Mouse (Mus musculus) midbrain, embryonic 11.5 days (tissue): ENCODE measurements around the gene Lsamp. TPM values are rescaled to one million over a fixed set of nuclear protein-coding genes. Genes with fewer than 3 reads are reported as not detected.

Source experiments
- ATAC-seq: fragments of 200-750 bp; cut with Nextera tagmentation; 2 replicates; pipeline ENCODE4 v1.8.0; 2017; ENCODE audit warnings: moderate TSS enrichment, moderate library complexity; ENCODE audit not compliant: low FRiP score
- DNase-seq: peaks from one replicate; pipeline ENCODE4 v3.0.0; 2015; ENCODE audit warnings: low spot score; ENCODE audit errors: missing footprints
- H3K27ac ChIP-seq: fragments of 300-500 bp; sonication (generic); 2 replicates; pipeline ENCODE4 v1.5.1; 2014; ENCODE audit warnings: low read depth, low read length
- H3K27me3 ChIP-seq: fragments of 300-500 bp; sonication (generic); 2 replicates; pipeline ENCODE4 v1.6.1; 2014; ENCODE audit warnings: mild to moderate bottlenecking, low read length, moderate library complexity, mixed read lengths; ENCODE audit not compliant: control insufficient read depth, insufficient read depth
- H3K36me3 ChIP-seq: fragments of 300-500 bp; sonication (generic); 2 replicates; pipeline ENCODE4 v1.6.1; 2014; ENCODE audit warnings: mild to moderate bottlenecking, low read length, moderate library complexity, mixed read lengths; ENCODE audit not compliant: control insufficient read depth, insufficient read depth
- H3K4me1 ChIP-seq: fragments of 300-500 bp; sonication (generic); 2 replicates; pipeline ENCODE4 v1.6.1; 2014; ENCODE audit warnings: low read length; ENCODE audit not compliant: control insufficient read depth, insufficient read depth
- H3K4me2 ChIP-seq: fragments of 300-500 bp; sonication (generic); 2 replicates; pipeline ENCODE4 v1.6.1; 2014; ENCODE audit warnings: mild to moderate bottlenecking, moderate library complexity
- H3K4me3 ChIP-seq: fragments of 300-500 bp; sonication (generic); 2 replicates; pipeline ENCODE4 v1.5.1; 2014; ENCODE audit warnings: low read depth, low read length
- H3K9ac ChIP-seq: fragments of 300-500 bp; sonication (generic); 2 replicates; pipeline ENCODE4 v1.6.1; 2014; ENCODE audit warnings: low read length
- H3K9me3 ChIP-seq: fragments of 300-500 bp; sonication (generic); 2 replicates; pipeline ENCODE4 v1.6.1; 2016; ENCODE audit warnings: low read length; ENCODE audit not compliant: control insufficient read depth
- WGBS: fragments of 180-500 bp; shearing (Covaris S2); extraction: QIAGEN DNeasy Blood & Tissue Kit; methylation state at CpG from one replicate; pipeline ENCODE4 v1.1.7; 2014; 5-methylcytosine and 5-hydroxymethylcytosine counted together
- polyA plus RNA-seq: library from polyadenylated mRNA; unstranded; fragments of >200 nt; fragmentation: Nextera tagmentation; extraction: Ambion mirVana; gene quantifications from 2 replicates; pipeline ENCODE4 v1.2.1, GENCODE M21; 2014

Lsamp gene
- polyA plus RNA-seq, 1 experiment from 2014 or later: 13.0 TPM

- Histone ChIP-seq H3K27ac (no peak overlapping the region), H3K4me2 (no peak overlapping the region), H3K4me3 (no peak overlapping the region), H3K27me3 (no peaks in the 10 kb centered on the region), H3K4me1 (no peaks in the 10 kb centered on the region), H3K9ac (no peak overlapping the region), H3K9me3 (no peaks in the 10 kb centered on the region), H3K36me3 (no peaks in the 10 kb centered on the region)
- DNase-seq (no peak), ATAC-seq (no peak)
- WGBS: 76% methylated on average over 3 of the region's 3 CpGs
These were observed 450.1 kb downstream of the Lsamp start for GRCm38 (mm10) chr16:40434280-40434679.

- no peak overlapping the region for H3K27ac ChIP-seq
- no peak overlapping the region for H3K4me3 ChIP-seq
- 84% methylated on average over 6 of the region's 6 CpGs for WGBS
- H3K4me1 ChIP-seq: no peaks in the 10 kb centered on the region
- DNase-seq (no peak), ATAC-seq (no peak)
- no peak overlapping the region for H3K4me2 ChIP-seq
- H3K9me3 ChIP-seq: no peaks in the 10 kb centered on the region
- no peak overlapping the region for H3K9ac ChIP-seq
- H3K27me3 ChIP-seq: no peaks in the 10 kb centered on the region
- H3K36me3 ChIP-seq: no peaks in the 10 kb centered on the region
These were observed 452.3 kb downstream of the Lsamp start for GRCm38 (mm10) chr16:40436415-40436814.

GRCm38 (mm10) chr16:40437879-40438278 is 453.7 kb downstream of the Lsamp start:
- Histone ChIP-seq H3K9ac (no peak overlapping the region), H3K27me3 (no peaks in the 10 kb centered on the region)

GRCm38 (mm10) chr16:40438876-40439275 is 454.7 kb downstream of the Lsamp start:
- H3K27ac ChIP-seq: no peak overlapping the region
- no peaks in the 10 kb centered on the region for H3K27me3 ChIP-seq
- no peak overlapping the region for H3K4me3 ChIP-seq
- DNase-seq (no peak), ATAC-seq (no peak)
- H3K9ac ChIP-seq: no peak overlapping the region
- WGBS: 72% methylated on average over 1 of the region's 1 CpGs
- H3K36me3 ChIP-seq: no peaks in the 10 kb centered on the region
- H3K4me2 ChIP-seq: no peak overlapping the region
- H3K9me3 ChIP-seq: no peaks in the 10 kb centered on the region
- H3K4me1 ChIP-seq: no peaks in the 10 kb centered on the region

More at GRCm38 (mm10) chr16:40437879-40438278, 453.7 kb downstream of the Lsamp start:
- DNase-seq: no peak
- no peaks in the 10 kb centered on the region for H3K36me3 ChIP-seq
- no peaks in the 10 kb centered on the region for H3K9me3 ChIP-seq
- ATAC-seq: no peak
- H3K27ac ChIP-seq: no peak overlapping the region
- 93% methylated on average over 10 of the region's 10 CpGs for WGBS
- H3K4me2 ChIP-seq: no peak overlapping the region
- no peaks in the 10 kb centered on the region for H3K4me1 ChIP-seq
- H3K4me3 ChIP-seq: no peak overlapping the region

GRCm38 (mm10) chr16:40446587-40446986 is 462.4 kb downstream of the Lsamp start:
- H3K4me2 ChIP-seq: no peak overlapping the region
- H3K36me3 ChIP-seq: no peaks in the 10 kb centered on the region
- ATAC-seq (no peak), DNase-seq (no peak)
- WGBS: 88% methylated on average over 5 of the region's 5 CpGs
- no peak overlapping the region for H3K9ac ChIP-seq
- no peaks in the 10 kb centered on the region for H3K9me3 ChIP-seq
- H3K4me1 ChIP-seq: no peaks in the 10 kb centered on the region
- H3K27me3 ChIP-seq: no peaks in the 10 kb centered on the region
- H3K27ac ChIP-seq: no peak overlapping the region
- no peak overlapping the region for H3K4me3 ChIP-seq

GRCm38 (mm10) chr16:40463411-40464058 is 479.4 kb downstream of the Lsamp start:
- H3K9me3 ChIP-seq: no peaks in the 10 kb centered on the region
- 79% methylated on average over 15 of the region's 15 CpGs for WGBS
- no peak for DNase-seq

GRCm38 (mm10) chr16:40466596-40466995 is 482.4 kb downstream of the Lsamp start:
- no peaks in the 10 kb centered on the region for H3K27me3 ChIP-seq
- DNase-seq: peak; percentile 92
- WGBS: 20% methylated on average over 8 of the region's 8 CpGs
- ATAC-seq: no peak
- H3K36me3 ChIP-seq: no peaks in the 10 kb centered on the region
- H3K9ac ChIP-seq: no peak overlapping the region
- H3K9me3 ChIP-seq: no peaks in the 10 kb centered on the region
- H3K27ac ChIP-seq: no peak overlapping the region
- H3K4me3 ChIP-seq: no peak overlapping the region
- 0 out of 2 replicates have a peak, but pooled peaks cover 2% of the 10 kb centered on the region for H3K4me1 ChIP-seq
- no peak overlapping the region for H3K4me2 ChIP-seq

More at GRCm38 (mm10) chr16:40463411-40464058, 479.4 kb downstream of the Lsamp start:
- Histone ChIP-seq H3K27ac (no peak overlapping the region), H3K9ac (no peak overlapping the region), H3K27me3 (no peaks in the 10 kb centered on the region), H3K4me3 (no peak overlapping the region), H3K4me2 (no peak overlapping the region), H3K4me1 (0 out of 2 replicates have a peak, but pooled peaks cover 2% of the 10 kb centered on the region), H3K36me3 (no peaks in the 10 kb centered on the region)
- no peak for ATAC-seq

- Histone ChIP-seq H3K27ac (no peak overlapping the region), H3K9ac (no peak overlapping the region), H3K9me3 (no peaks in the 10 kb centered on the region), H3K27me3 (no peaks in the 10 kb centered on the region), H3K36me3 (no peaks in the 10 kb centered on the region), H3K4me2 (no peak overlapping the region), H3K4me1 (peaks cover 4% of the 10 kb centered on the region; the same call in 1 of the 2 replicates), H3K4me3 (no peak overlapping the region)
- 70% methylated on average over 6 of the region's 6 CpGs for WGBS
- DNase-seq (no peak), ATAC-seq (no peak)
These were observed 486.8 kb downstream of the Lsamp start for GRCm38 (mm10) chr16:40470946-40471345.

- 74% methylated on average over 5 of the region's 5 CpGs for WGBS
- Histone ChIP-seq H3K27ac (no peak overlapping the region), H3K36me3 (no peaks in the 10 kb centered on the region), H3K4me2 (no peak overlapping the region), H3K27me3 (no peaks in the 10 kb centered on the region), H3K4me1 (peaks cover 4% of the 10 kb centered on the region; the same call in 1 of the 2 replicates), H3K4me3 (no peak overlapping the region), H3K9me3 (no peaks in the 10 kb centered on the region), H3K9ac (no peak overlapping the region)
- ATAC-seq (no peak), DNase-seq (no peak)
These were observed 487.8 kb downstream of the Lsamp start for GRCm38 (mm10) chr16:40471967-40472366.
